Mouse (Mus musculus) fat pad, adult 2 months (tissue): ENCODE data around the gene Tmem189.
"Not testable (repeated sequence)": the region's sequence is repeated elsewhere in the genome, so short reads cannot be mapped to it uniquely, and the experiment has no call there.

Experiments used
- DNase-seq: peaks from one replicate; pipeline ENCODE4 v3.0.0-alpha.2; 2011; ENCODE audit warnings: low read depth, low spot score; ENCODE audit errors: extremely low read depth

Gene Tmem189

DNA sequence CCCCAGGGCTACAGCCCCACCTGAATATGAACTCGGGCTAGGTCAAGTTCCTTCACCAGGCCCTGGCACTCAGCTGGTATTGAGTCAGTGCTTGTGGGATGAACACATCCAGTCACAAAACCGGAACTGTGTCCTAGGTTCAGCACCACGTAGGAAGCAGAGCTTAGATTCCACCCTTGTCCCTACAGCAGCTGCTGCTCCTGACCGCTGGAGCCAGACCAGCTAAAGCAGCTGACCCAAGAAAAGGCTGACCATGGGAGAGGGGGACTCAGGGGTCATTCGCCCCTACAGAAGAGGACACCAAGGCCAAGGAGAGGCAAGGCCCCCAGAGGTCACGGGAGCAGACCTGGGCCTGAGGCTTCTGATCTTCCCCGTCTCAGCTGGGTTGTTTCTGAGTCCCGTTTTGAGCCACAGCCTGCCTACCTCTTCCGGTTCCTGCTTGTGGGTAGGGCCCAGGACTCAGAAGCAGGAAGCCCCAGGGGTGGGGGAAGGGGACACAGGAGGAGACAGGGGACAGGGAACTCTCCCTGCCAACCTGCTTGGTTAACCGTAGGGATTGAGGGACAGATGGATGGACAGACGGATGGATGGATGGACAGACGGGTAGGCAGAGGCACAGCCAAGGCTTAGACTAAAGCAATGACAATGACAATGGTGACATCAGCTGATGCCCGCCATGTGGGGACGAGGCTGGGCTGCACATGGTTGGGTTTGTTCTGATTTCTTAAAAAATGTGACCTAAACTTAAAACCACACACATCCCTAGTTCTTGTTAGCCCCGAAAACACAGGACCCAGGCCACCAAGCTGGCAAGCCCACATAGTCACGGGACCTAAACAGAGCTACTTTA lies 32.8 kb downstream of the Tmem189 start:
- no peak for DNase-seq

DNA sequence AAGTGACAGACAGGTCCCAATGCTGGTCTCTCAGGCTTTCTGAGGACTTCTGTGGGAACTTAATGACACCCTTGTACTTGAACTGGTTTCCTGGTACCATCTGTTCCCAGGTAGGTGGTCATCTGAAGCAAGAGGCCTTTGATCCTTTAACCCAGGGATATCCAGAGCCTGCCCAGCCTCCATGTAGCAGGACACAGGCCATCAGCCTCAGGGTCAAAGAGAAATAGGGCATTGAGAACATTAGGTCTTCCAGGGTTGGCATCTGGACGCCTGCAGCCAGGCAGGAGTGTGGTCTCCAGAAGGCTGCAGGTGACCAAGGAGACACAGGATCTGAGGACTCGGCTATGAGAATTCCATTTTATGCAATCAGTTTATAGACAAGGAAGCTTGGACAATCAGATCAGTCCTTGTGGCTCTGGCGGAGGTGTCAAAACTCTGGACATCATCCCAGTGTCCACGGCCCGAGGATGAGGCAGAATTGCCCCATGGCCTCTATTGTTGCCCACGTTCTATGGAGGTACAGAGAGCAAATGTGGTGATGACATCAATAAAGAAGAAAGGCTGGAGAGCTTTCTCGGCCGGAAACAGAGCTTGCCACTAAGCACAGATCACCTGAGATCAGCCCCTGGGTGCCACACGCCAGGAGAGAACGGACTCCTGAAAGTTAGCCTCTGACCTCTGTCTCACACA lies 34.6 kb downstream of the Tmem189 start:
- peak; percentile 73 for DNase-seq

DNA sequence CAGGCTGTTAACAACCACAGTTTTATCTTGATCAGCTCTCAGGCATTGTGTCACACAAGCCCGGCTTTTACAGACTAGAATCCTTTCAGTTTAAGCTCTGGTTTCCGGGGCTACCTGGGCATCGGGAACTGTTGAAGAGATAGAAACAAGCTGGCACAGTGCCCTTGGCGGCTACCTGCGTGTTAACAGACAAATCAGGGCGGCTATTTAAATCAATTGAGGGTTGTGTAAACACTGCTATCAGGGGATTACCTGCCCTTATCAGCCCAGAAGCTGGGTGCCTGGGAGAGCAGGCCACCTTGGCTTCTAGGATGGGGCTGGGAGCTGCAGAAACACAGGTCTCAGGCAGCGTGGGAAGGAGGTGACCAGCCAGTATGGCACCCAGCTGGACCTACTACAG lies 36.9 kb downstream of the Tmem189 start:
- DNase-seq = no peak

DNA sequence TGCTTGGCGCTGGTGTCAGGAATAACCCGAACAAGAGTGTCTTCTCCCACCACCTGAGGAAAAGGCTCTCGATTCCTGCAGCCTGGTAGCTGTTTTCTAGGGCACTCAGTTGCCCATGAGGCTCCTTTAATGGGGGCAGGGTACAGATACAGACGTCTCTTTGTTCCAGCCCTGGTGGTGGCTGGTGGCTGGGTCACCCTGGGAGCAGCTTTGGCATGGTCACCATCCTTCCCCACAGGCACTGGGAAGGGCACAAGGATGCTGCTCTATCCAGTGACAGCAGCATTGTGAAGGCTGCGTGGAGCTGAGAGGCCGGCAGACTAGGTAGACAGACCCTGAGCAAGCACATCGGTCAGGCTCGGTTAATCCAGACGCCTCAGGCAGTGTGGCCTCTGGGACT lies 38.0 kb downstream of the Tmem189 start:
- DNase-seq = no peak

DNA sequence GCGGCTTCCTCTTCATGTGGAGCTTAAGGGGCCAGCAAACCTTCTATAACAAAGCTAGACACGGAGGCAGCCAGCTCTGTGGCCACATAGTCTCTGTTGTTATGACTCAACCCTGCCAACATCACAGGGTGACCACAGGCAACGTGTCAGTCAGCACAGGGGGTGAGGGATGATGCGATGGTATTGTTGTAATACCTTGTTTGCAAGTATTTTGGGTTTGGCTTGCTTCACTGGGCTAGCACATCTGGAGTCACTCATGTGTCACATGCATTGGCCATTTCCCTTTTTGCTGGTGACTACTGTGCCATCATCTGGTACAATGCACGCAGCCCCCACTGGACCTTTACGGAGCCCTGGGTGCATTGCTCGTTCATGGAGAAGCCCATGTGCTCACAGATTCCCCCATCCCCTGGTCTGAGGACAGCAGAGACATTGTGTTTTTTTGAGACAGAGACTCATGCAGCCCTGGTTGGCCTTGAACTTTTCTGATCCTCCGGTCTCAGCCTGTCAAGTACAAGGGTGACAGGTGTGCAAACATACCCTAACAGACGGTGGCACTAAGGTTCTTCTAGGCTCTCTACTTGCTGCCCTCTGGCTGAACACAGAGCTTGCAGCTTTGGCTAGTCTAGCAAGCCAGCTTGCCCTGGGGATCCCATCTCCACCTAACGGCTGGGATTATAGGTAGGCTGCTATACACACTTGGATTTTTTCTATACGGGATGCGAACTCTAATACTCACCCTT lies 40.2 kb downstream of the Tmem189 start:
- DNase-seq = no peak

DNA sequence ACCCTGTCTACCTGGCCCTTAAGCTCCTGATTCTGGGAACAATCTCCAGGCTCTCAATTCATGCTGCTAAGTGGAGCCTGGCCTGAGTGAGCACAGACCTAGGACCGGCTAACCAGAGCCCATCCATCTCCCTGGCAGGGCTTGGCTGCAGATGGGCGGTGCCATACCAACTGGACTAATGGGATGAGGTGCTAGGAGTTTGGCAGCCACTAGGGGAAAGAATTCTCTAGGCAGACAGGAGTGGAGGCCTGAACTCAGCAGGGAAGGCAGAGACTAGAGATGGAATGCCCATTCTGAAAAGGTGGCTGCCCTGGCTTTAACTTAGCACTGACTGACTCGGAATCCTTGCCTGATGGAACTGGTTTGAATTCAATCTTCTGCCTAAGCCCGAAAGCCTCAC lies 43.2 kb downstream of the Tmem189 start:
- no peak for DNase-seq

DNA sequence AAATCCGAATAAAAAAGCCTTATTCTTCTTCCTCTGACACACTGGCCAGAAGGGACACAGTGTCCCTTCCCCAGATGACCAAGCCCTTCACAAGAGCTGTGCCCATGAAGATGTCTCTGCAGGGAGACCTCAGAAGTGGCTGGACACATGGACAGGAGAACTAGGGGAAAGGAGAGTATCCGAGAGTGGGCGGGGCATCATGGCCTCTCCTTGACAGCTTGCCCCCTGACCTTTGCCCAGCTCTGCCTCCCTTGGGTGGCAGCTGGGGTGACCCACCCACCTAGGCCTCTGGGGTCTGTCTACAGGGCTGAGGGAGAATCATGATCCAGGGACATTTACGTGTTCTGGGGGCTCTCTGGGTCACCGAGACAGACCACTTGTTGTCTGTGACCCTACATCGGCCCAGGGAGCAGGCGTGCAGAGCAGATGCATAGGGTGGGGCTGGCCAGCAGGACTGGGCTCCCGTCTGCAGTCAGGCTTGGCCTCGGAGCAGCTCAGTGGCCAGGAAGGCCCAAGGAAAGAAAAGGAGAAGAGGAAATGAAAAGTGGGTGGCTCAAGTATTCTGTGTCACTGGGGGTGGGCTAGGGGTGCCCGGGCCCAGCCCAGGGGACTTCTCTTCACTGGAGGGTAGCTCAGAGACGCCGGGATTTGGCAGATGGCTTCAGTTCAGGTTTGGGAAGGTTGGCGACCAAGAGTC lies 46.1 kb downstream of the Tmem189 start:
- DNase-seq = not testable (repeated sequence)

DNA sequence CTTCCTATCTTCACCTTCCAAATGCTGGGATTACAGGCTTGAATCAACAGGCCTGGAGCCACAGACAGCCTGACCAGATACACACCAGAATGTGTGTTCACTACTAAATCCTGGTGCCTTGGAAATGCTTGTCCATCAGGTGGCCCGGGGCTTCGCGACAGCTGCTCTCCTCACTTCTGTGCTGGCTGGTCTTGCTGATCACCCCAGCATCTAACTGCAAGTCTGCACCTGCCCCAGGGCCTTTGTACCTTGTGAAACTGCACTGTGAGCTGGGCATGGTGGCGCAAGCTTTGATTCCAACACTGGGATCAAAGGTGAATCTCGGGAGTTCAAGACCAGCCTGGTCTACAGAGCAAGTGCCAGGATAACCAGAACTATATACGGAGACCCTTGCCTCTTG lies 47.5 kb downstream of the Tmem189 start:
- DNase-seq = peak; percentile 89

DNA sequence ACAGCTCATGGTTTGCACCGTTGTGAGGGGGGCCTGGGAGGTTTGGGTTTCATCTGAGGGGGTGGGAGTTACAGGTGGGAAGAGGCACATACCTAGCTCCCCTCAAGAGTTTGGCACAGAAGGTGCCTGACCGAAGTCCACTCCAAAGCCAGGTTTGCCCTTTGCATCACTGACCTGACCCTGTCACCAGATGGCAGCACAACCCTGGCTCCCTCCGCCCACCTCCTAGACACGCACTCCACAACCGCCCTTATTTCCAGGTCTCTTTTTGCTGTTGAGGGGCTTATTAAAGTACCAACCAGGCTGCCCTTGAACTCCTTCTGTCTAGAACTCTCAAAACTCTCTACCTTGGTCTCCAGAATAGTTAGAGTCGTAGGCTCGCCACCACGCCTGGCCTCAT lies 48.3 kb downstream of the Tmem189 start:
- no peak for DNase-seq

DNA sequence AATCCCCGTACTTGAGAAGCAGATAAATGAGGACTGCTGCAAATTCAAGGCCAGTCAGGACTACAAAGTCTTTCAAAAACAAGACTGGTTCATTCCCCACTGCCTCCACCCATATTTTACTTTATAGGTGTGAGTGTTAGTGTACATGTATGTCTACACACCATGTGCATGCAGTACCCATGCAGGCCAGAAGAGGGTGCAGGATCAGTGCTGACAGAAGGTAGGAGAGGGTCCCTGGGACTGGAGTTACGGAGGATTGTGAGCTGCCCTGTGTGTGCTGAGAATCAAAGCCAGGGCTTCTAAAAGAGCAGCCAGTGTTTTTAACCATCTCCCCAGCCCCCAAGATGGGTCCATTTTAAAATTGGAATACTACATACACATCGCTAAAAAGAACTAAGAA lies 49.3 kb downstream of the Tmem189 start:
- no peak for DNase-seq

DNA sequence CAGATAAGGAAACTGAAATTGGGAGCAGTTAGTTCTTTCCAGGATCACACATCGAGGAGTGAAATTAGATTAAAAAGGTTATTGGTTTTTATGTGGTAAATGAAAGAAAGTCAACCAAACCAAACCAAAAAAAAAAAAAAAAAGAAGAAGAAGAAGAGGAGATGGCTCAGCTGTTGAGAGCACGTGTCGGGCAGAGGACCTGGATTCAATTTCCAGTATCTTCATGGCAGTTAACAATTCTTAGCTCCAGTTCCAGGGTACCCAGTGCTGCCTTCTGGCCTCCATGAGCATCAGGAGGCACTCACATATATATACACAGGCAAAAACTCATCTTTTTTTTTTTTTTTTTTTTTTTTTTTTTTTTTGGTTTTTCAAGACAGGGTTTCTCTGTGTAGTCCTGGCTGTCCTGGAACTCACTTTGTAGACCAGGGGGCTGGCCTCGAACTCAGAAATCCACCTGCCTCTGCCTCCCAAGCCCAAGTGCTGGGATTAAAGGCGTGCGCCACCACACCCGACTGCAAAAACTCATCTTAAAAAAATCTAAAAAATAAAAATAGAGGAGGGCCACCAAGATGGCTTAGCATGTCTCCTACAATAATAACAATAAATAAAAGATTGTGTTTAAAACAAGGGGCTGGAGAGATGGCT lies 54.6 kb downstream of the Tmem189 start:
- DNase-seq = no peak

DNA sequence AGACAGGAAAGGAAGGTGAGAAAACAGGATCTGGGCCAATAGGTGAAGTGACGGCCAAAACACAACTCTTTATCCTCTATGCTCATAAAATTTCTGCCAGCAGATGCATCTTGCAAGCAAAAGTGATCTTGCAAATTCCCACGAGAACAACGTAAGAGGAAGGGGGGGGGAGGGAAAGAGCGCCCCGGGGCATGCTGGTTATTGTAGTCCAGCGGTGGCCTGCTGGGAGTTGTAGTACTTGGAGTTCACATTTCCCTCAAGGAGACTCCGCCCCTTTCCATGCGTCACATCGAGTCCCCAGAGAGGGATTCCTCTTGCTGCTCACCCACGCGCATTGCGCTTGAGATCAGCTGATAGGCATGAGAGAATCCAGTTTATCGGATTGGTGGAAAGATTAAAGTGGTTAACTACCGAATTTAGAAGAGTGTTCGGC lies 55.3 kb downstream of the Tmem189 start:
- peak; percentile 100 for DNase-seq

DNA sequence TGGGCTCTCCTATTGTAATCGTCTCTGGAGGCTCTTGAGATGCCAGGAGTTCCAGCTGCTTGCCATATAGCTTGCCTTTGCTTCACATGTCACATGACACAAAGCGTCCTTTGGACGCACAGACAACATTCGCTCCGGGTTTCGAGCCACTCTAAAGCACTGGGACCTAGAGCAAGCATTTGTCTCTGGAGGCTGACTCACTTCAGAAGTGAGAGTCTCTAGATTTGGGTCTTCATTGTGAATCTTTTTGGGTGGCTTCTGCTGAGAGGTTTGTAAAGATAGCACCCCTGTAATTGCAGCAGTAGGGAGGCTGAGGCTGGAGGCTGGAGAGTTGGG lies 56.1 kb downstream of the Tmem189 start:
- no peak for DNase-seq

DNA sequence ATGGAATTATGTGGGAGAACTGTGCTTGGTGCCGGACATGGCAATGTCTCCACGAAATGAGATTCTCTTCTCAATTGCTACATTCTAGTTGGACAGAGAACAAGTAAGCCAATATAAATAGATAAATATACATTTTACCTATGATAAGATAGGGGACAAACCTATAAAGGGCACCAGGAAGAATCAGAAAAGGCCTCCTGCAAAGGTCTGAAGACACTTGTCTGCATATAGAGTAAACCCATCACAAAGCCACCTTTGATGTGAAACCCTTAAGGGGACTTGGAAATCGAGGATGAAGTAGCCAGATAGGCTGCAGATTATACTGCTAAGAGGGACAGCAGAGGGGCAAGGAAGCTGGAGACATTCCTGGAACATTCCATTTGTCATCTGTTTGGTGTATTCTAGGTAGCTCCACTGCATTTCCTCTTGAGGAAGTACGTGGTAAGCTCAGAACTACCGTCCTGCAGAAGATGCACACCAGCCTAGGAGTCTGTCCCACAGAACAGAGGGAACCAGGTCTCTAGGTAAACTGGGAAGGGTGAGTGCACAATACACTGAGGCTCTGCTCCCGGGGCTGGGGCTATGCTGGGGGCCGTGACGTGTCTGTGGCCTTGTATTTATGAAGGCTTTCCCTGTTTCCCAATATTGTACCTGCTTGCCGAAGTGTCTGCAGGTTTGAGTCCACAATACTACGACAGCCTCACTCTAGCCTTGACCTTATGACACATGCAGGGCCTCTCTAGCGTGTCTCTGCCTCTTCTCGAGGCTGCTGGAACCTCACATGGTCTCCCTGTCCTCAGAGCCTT lies 56.7 kb downstream of the Tmem189 start:
- DNase-seq = no peak

DNA sequence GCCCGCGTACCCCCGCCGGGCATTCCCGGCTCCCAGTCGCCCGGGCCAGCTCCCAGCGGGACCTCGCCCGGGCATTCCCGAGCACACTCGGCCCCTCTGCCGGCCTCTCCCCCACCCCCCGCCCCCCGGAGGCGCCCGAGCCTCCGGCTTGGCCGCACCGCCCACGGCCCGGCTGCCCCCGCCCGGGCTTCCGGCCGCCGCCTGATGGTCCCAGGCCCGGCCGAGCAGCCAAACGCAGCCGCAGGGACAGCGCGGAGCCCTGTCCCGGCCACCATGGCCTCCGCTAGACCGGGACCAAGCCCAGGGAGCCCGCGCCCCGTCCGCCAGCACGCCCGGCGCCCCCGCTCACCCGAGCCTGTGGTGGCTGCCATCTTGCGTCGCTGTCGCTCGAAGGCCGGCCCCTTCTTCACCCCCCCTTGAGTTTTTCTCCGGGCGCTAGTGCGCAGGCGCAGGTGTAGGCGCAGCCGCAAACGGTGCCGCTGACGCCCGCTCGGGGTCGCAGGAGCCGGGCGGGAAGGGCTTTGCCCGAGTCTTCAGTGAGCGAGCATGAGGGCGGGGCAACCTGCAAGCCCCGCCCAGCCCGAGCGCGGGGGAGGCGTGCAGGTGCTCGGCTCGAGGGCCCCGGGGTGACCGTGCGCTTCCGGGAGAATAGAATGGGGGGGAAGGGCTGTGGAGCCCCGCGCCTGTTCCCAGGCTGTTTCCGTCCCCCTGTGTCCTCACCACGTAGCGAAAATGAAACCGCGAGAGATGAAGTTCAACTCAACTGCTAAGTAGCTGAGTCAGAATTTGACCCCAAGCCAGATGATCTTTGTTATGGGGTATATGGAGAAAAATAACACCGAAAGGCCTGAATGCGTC lies 57.8 kb downstream of the Tmem189 start, which contains the start of gene Ube2v1:
Gene Ube2v1, minus strand, starts transcription at position 505 of the 858 bp plus-strand sequence.
- DNase-seq = no peak

DNA sequence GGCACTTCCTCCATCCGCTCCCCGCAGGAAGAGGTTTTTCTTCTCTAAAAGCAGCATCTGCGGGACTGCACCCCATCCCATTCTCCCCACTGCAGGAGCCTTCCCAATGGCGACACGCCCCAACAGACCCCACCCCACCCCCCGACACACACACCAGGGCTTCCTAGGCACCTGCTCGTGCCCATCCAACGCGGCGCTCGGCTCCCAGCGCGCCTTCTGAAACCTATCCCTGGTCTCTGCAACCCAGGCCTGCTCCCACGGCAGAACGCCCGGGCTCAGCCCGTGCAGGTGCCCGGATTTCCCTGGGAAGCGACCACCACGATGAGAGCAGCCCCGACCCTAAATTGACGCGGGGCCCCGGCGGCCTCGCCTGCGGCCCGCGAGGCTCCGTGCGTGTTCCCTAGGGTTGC lies 58.4 kb downstream of the Tmem189 start:
- no peak for DNase-seq

DNA sequence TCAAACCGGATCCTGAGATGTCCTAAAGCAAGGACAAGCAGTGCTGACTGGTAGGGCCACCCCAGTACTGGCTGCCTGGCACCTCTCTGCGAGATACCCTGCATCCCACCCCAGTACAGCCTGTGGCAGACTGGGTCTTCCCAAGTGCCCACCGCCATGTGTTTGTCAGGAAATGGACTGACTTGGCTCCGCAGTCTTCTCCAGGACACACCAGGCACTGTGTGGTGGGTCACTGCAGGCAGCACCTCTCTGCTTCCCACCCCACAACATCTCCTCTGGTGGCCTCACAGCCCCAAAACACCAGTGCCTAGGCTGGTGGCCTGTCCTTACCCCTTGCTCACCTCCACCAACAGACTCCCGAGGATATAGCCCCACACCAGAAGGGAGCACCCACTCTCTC lies 59.2 kb downstream of the Tmem189 start:
- no peak for DNase-seq

DNA sequence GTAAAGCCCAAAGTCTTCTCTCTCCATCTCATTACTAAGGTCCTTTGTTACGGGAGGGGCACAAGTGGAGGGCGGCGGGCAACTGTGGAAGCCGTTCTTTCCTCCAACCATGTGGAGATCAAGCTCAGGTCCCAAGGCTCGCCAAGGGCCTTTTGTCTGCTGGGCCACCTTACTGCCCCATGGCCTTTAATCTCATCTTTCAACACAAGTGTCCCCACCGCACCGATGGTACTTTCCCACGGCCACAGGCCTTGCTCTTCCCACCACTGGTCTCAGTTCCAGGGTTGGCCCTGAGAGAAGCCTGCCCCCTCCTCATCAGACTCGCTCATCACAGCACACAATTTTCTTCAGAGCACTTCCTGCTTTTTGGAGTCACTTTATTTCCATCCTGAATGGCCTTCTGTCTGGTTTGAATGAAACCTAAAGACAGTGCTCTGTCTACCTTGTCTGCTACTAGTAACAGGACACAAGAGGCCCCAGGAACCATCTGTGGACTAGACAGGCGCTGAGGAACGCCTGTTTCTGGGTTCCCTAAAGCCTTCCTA lies 59.9 kb downstream of the Tmem189 start:
- no peak for DNase-seq

DNA sequence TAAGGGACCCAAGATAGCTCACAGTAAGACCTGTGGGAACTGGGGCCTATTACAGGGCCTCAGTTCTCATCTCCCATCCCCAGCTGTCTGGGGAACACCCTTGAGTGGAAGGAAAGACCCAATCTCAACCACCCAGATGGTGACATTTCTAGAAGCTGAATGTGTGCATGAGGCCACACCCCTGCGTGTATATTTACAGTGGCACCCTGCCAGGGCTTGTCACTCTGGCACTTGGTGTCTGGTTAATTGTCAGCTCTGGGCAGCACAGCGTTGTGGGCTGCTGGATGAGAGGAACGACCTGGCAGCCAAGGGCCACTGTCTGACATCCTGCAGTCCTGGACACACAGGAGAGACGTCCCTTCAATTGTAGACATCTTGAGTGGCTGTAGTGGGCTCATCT lies 60.8 kb downstream of the Tmem189 start:
- no peak for DNase-seq
